Mouse (Mus musculus): ENCODE measurements at regions not wholly inside any gene's neighbourhood (a gene's known extent, or its start where the extent isn't known, plus 50 kb on each side); places are given as distances from the start of the nearest gene placed in this dataset.

DNA sequence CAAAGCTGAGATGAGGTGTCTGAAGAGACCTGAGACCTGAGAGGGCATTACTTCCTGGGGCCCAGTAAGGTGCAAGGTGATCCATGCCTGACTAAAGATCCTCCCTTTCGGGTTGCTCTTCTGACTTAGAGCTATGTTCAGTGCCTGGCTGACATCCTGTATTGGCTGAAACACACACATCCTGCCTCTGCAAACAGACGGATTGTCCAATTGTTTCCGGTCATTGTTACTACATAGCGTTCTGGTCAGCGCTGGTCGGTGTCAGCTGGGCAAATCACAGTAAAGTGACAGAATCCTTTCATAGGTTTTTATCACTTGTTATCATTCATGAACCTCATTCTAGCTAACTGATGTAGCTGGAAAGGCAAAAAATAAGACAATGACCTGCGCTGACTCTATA is 109.7 kb downstream of the Axin2 start:
- in situ Hi-C loops (cut with MboI; ENCODE audit: low sequenced_read_pairs in 2 of 2, unreplicated experiment in 2 of 2): no loop called here
- H3K9ac ChIP-seq (ENCODE audit: insufficient read depth, low read depth, low read length, poor library complexity, severe bottlenecking): no peak overlapping the region
- no peak overlapping the region for H3K4me3 ChIP-seq (ENCODE audit: insufficient read depth in 1 of 2, low read depth in 1 of 2, low read length in 2 of 2, poor library complexity in 1 of 2, severe bottlenecking in 1 of 2)
- H3K4me1 ChIP-seq (ENCODE audit: control insufficient read depth in 2 of 2, insufficient read depth in 2 of 2, low read length in 2 of 2, poor library complexity in 1 of 2): no peaks in the 10 kb centered on the region
- TF ChIP-seq CHD2 (IDR thresholded peaks at IDR 0.05; ENCODE audit: low read depth, low read length) (no peak), MAFK (IDR thresholded peaks at IDR 0.05; ENCODE audit: insufficient read depth, low read depth, low read length) (no peak), ZNF384 (IDR thresholded peaks at IDR 0.05; ENCODE audit: low read depth, low read length) (no peak)
- no peak overlapping the region for H3K27ac ChIP-seq (ENCODE audit: insufficient read depth, low read depth, low read length, poor library complexity, severe bottlenecking)
- no peaks in the 10 kb centered on the region for H3K36me3 ChIP-seq (ENCODE audit: control insufficient read depth, insufficient read depth, low read length, poor library complexity, severe bottlenecking)
- no peaks in the 10 kb centered on the region for H3K9me3 ChIP-seq (ENCODE audit: control insufficient read depth, insufficient read depth, low read depth, low read length)
- no peak for DNase-seq (ENCODE audit: low read depth, low spot score)

DNA sequence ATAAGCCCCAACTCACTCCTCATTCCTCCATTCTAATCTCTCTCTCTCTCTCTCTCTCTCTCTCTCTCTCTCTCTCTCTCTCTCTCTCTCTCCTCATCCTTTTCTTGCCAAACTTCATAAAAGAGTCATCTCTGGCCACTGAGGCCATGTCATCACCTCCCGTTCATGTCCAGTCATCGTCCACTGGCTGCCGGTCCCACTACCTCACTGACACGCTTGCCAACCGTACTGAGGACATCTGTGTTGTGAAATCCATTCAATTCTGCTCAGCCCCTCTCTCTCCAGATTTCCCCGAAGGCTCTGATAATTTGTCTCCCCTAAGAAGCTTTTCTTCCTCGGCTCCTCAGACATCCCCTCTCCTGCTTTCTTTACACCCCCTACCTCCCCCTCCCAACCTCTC is 94.7 kb downstream of the Axin2 start:
- H3K9ac ChIP-seq (ENCODE audit: insufficient read depth, low read depth, low read length, poor library complexity, severe bottlenecking): no peak overlapping the region
- TF ChIP-seq MAFK (IDR thresholded peaks at IDR 0.05; ENCODE audit: insufficient read depth, low read depth, low read length): no peak
- TF ChIP-seq HCFC1 (IDR thresholded peaks at IDR 0.05; ENCODE audit: borderline replicate concordance, insufficient read depth, low read length): no peak
- TF ChIP-seq ZNF384 (IDR thresholded peaks at IDR 0.05; ENCODE audit: low read depth, low read length): no peak
- TF ChIP-seq ZC3H11A (IDR thresholded peaks at IDR 0.05; ENCODE audit: borderline replicate concordance, low read depth, low read length): no peak
- TF ChIP-seq CHD2 (IDR thresholded peaks at IDR 0.05; ENCODE audit: low read depth, low read length): no peak
- no peak overlapping the region for H3K4me3 ChIP-seq (ENCODE audit: insufficient read depth in 1 of 2, low read depth in 1 of 2, low read length in 2 of 2, poor library complexity in 1 of 2, severe bottlenecking in 1 of 2)
- no peaks in the 10 kb centered on the region for H3K9me3 ChIP-seq (ENCODE audit: control insufficient read depth, insufficient read depth, low read depth, low read length)
- no peaks in the 10 kb centered on the region for H3K36me3 ChIP-seq (ENCODE audit: control insufficient read depth, insufficient read depth, low read length, poor library complexity, severe bottlenecking)
- no peak overlapping the region for H3K27ac ChIP-seq (ENCODE audit: insufficient read depth, low read depth, low read length, poor library complexity, severe bottlenecking)
- H3K4me1 ChIP-seq (ENCODE audit: control insufficient read depth in 2 of 2, insufficient read depth in 2 of 2, low read length in 2 of 2, poor library complexity in 1 of 2): no peaks in the 10 kb centered on the region
- DNase-seq (ENCODE audit: low read depth, low spot score): no peak
- in situ Hi-C loops (cut with MboI; ENCODE audit: low sequenced_read_pairs in 2 of 2, unreplicated experiment in 2 of 2): no loop called here

DNA sequence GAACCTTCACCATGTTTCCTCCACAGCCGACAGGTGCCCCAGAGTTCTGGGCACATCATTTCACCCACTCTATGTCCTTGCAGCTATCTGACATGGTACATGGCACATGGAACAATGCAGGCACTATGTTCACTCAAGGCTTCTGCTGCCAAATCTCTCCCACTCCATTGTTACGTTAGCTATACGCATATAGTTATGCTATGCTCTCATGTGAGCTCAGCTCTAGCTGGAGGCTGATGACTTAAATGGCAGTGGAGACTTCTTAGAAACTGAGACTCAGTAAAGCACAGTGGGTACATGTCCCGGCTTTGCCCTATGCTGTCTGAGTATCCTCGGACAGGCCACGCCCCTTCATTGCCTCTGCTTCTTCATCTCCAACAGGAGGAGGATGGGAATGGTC is 91.0 kb downstream of the Axin2 start:
- TF ChIP-seq ZC3H11A (IDR thresholded peaks at IDR 0.05; ENCODE audit: borderline replicate concordance, low read depth, low read length) (no peak), CHD2 (IDR thresholded peaks at IDR 0.05; ENCODE audit: low read depth, low read length) (no peak), HCFC1 (IDR thresholded peaks at IDR 0.05; ENCODE audit: borderline replicate concordance, insufficient read depth, low read length) (no peak), ZNF384 (IDR thresholded peaks at IDR 0.05; ENCODE audit: low read depth, low read length) (no peak), MAFK (IDR thresholded peaks at IDR 0.05; ENCODE audit: insufficient read depth, low read depth, low read length) (no peak)
- Histone ChIP-seq H3K4me3 (ENCODE audit: insufficient read depth in 1 of 2, low read depth in 1 of 2, low read length in 2 of 2, poor library complexity in 1 of 2, severe bottlenecking in 1 of 2) (no peak overlapping the region), H3K9ac (ENCODE audit: insufficient read depth, low read depth, low read length, poor library complexity, severe bottlenecking) (no peak overlapping the region), H3K9me3 (ENCODE audit: control insufficient read depth, insufficient read depth, low read depth, low read length) (no peaks in the 10 kb centered on the region), H3K36me3 (ENCODE audit: control insufficient read depth, insufficient read depth, low read length, poor library complexity, severe bottlenecking) (no peaks in the 10 kb centered on the region), H3K27ac (ENCODE audit: insufficient read depth, low read depth, low read length, poor library complexity, severe bottlenecking) (no peak overlapping the region), H3K4me1 (ENCODE audit: control insufficient read depth in 2 of 2, insufficient read depth in 2 of 2, low read length in 2 of 2, poor library complexity in 1 of 2) (no peaks in the 10 kb centered on the region)
- in situ Hi-C loops (cut with MboI; ENCODE audit: low sequenced_read_pairs in 2 of 2, unreplicated experiment in 2 of 2): no loop called here
- no peak for DNase-seq (ENCODE audit: low read depth, low spot score)

DNA sequence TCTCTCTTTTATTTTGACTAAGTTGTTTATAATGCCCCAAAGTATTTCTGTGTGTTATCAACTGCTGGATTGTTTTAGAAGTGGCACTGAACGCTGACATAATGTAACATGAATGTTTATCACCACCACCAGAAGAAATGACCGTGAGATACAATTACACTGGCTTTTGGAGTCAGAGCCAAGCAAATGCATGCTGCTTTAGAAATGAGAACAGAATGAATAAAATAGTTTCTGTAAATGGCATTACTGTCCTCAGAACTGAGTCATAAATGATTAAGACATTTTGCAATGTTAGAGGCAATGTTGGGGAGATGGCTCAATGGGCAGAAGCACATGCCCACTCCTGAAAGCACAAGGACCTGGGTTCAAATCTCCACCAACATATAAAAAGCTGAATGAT is 88.7 kb downstream of the Axin2 start:
- in situ Hi-C loops (cut with MboI; ENCODE audit: low sequenced_read_pairs in 2 of 2, unreplicated experiment in 2 of 2): no loop called here
- no peak overlapping the region for H3K9ac ChIP-seq (ENCODE audit: insufficient read depth, low read depth, low read length, poor library complexity, severe bottlenecking)
- no peaks in the 10 kb centered on the region for H3K4me1 ChIP-seq (ENCODE audit: control insufficient read depth in 2 of 2, insufficient read depth in 2 of 2, low read length in 2 of 2, poor library complexity in 1 of 2)
- no peak for DNase-seq (ENCODE audit: low read depth, low spot score)
- TF ChIP-seq HCFC1 (IDR thresholded peaks at IDR 0.05; ENCODE audit: borderline replicate concordance, insufficient read depth, low read length) (no peak), CHD2 (IDR thresholded peaks at IDR 0.05; ENCODE audit: low read depth, low read length) (no peak), MAFK (IDR thresholded peaks at IDR 0.05; ENCODE audit: insufficient read depth, low read depth, low read length) (no peak), ZNF384 (IDR thresholded peaks at IDR 0.05; ENCODE audit: low read depth, low read length) (no peak), ZC3H11A (IDR thresholded peaks at IDR 0.05; ENCODE audit: borderline replicate concordance, low read depth, low read length) (no peak)
- no peaks in the 10 kb centered on the region for H3K36me3 ChIP-seq (ENCODE audit: control insufficient read depth, insufficient read depth, low read length, poor library complexity, severe bottlenecking)
- no peak overlapping the region for H3K4me3 ChIP-seq (ENCODE audit: insufficient read depth in 1 of 2, low read depth in 1 of 2, low read length in 2 of 2, poor library complexity in 1 of 2, severe bottlenecking in 1 of 2)
- no peak overlapping the region for H3K27ac ChIP-seq (ENCODE audit: insufficient read depth, low read depth, low read length, poor library complexity, severe bottlenecking)
- no peaks in the 10 kb centered on the region for H3K9me3 ChIP-seq (ENCODE audit: control insufficient read depth, insufficient read depth, low read depth, low read length)

DNA sequence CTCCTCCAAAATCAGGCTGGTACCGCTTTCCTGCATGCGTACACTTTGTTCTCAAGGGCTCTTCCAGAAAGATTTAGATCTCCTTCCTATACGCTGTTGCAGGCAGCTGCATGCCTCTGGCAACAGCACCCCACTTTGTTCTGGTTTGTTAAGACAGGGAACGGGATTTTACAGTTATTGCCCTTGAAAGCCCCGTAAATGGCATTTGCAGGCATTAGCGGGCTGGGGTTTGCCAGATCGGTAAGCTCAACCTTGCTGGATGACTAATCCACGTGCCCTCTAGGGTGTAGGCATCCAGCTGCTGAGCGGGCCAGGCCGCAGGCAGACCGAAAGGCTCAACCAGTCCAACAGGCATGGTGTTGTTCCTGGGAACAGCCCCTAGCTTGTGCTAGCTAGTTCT is 85.5 kb downstream of the Axin2 start:
- H3K27ac ChIP-seq (ENCODE audit: insufficient read depth, low read depth, low read length, poor library complexity, severe bottlenecking): no peak overlapping the region

More for the DNA sequence above, 85.5 kb downstream of the Axin2 start:
- Histone ChIP-seq H3K4me1 (ENCODE audit: control insufficient read depth in 2 of 2, insufficient read depth in 2 of 2, low read length in 2 of 2, poor library complexity in 1 of 2) (no peaks in the 10 kb centered on the region), H3K36me3 (ENCODE audit: control insufficient read depth, insufficient read depth, low read length, poor library complexity, severe bottlenecking) (no peaks in the 10 kb centered on the region), H3K9me3 (ENCODE audit: control insufficient read depth, insufficient read depth, low read depth, low read length) (no peaks in the 10 kb centered on the region), H3K4me3 (ENCODE audit: insufficient read depth in 1 of 2, low read depth in 1 of 2, low read length in 2 of 2, poor library complexity in 1 of 2, severe bottlenecking in 1 of 2) (no peak overlapping the region), H3K9ac (ENCODE audit: insufficient read depth, low read depth, low read length, poor library complexity, severe bottlenecking) (no peak overlapping the region)
- in situ Hi-C loops (cut with MboI; ENCODE audit: low sequenced_read_pairs in 2 of 2, unreplicated experiment in 2 of 2): no loop called here
- no peak for DNase-seq (ENCODE audit: low read depth, low spot score)
- TF ChIP-seq CHD2 (IDR thresholded peaks at IDR 0.05; ENCODE audit: low read depth, low read length): no peak
- TF ChIP-seq HCFC1 (IDR thresholded peaks at IDR 0.05; ENCODE audit: borderline replicate concordance, insufficient read depth, low read length): no peak
- TF ChIP-seq ZNF384 (IDR thresholded peaks at IDR 0.05; ENCODE audit: low read depth, low read length): no peak
- TF ChIP-seq ZC3H11A (IDR thresholded peaks at IDR 0.05; ENCODE audit: borderline replicate concordance, low read depth, low read length): no peak

Measured in ES-E14 (cell line).